Mouse (Mus musculus) liver, embryonic 14.5 days (tissue): ENCODE data around the gene Cers3.

Experiments
- CTCF ChIP-seq: IDR thresholded peaks from 2 replicates; pipeline ENCODE4 v1.5.1; 2016; ENCODE audit warnings: antibody characterized with exemption, low read depth, control low read depth
- EP300 ChIP-seq: IDR thresholded peaks from 2 replicates; pipeline ENCODE4 v1.6.1; 2016; ENCODE audit warnings: antibody characterized with exemption, low read depth

GRCm38 (mm10) chr7:66787816-66788215 is 44.5 kb downstream of the Cers3 start:
- TF ChIP-seq CTCF (no peak), EP300 (no peak)
